Mouse (Mus musculus): ENCODE measurements at regions not wholly inside any gene's neighbourhood (a gene's known extent, or its start where the extent isn't known, plus 50 kb on each side); places are given as distances from the start of the nearest gene placed in this dataset.

- TF ChIP-seq CTCF (IDR thresholded peaks at IDR 0.05; ENCODE audit: extremely low read depth, insufficient read depth, insufficient read length, insufficient replicate concordance), result no peak
- TF ChIP-seq POLR2A (IDR thresholded peaks at IDR 0.05; ENCODE audit: low read depth, low read length), result no peak
Observed at GRCm38 (mm10) chr5:149931574-149932161, 86.8 kb upstream of the Rxfp2 start.
